Mouse (Mus musculus): Measurements from ENCODE around the gene Parp4. TPM values are rescaled to one million over a fixed set of nuclear protein-coding genes. Genes with fewer than 3 reads are reported as not detected.

Parp4 gene
- polyA plus RNA-seq, 1 experiment, result 10.1 TPM

DNA sequence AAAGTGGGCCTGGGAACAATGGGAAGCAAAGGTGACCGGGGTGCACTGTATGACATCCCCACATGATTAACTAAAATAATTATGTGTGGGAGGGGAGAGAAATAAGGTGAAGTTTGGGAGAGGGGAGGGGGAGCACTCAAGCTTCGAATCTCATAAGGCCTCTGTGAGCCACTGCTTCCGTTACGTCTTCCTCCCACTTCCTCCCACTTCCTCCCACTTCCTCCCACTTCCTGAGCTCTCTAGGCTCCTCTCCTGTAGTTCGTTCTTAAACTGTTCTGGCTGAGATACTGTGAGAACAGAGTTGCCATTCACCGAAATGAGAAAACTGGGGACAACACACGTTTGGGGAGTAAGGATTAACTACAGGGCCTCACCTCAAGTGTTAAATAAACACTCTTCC lies 7.9 kb upstream of the Parp4 start:
- no peak overlapping the region for H3K4me3 ChIP-seq
- TF ChIP-seq TCF3 (IDR thresholded peaks at IDR 0.05; ENCODE audit: insufficient read length, low read depth) (no peak), MYOG (IDR thresholded peaks at IDR 0.05; ENCODE audit: control insufficient read depth in 1 of 3, insufficient read depth in 1 of 3, insufficient read length in 2 of 3, low read depth in 2 of 3) (no peak), TCF12 (IDR thresholded peaks at IDR 0.05; ENCODE audit: insufficient read depth, poor library complexity, severe bottlenecking) (no peak), REST (IDR thresholded peaks at IDR 0.05; ENCODE audit: insufficient read depth, insufficient read length) (no peak), POLR2AphosphoS2 (IDR thresholded peaks at IDR 0.05; ENCODE audit: insufficient read length, low read depth) (no peak), SRF (IDR thresholded peaks at IDR 0.05; ENCODE audit: control insufficient read depth, insufficient read length, low read depth) (no peak), USF1 (IDR thresholded peaks at IDR 0.05; ENCODE audit: low read depth) (no peak), CEBPB (IDR thresholded peaks at IDR 0.05; ENCODE audit: insufficient read depth, poor library complexity, severe bottlenecking) (no peak), MAX (IDR thresholded peaks at IDR 0.05; ENCODE audit: low read depth) (no peak), MYOD1 (IDR thresholded peaks at IDR 0.05; ENCODE audit: control insufficient read depth in 1 of 3, insufficient read length in 2 of 3, low read depth in 2 of 3) (no peak), POLR2A (IDR thresholded peaks at IDR 0.05; ENCODE audit: insufficient read length, low read depth) (no peak), E2F4 (IDR thresholded peaks at IDR 0.05; ENCODE audit: insufficient read depth) (no peak)
- no peak overlapping the region for H3K4me2 ChIP-seq (ENCODE audit: low read depth)
- H3K27me3 ChIP-seq (ENCODE audit: control insufficient read depth, insufficient read depth, insufficient read length), result no peaks in the 10 kb centered on the region
- H3K36me3 ChIP-seq (ENCODE audit: control insufficient read depth, insufficient read depth), result no peaks in the 10 kb centered on the region
- H3K79me2 ChIP-seq (ENCODE audit: control insufficient read depth, insufficient read depth), result no peaks in the 10 kb centered on the region
- H3ac ChIP-seq (ENCODE audit: control insufficient read depth, insufficient read length), result no peak overlapping the region

DNA sequence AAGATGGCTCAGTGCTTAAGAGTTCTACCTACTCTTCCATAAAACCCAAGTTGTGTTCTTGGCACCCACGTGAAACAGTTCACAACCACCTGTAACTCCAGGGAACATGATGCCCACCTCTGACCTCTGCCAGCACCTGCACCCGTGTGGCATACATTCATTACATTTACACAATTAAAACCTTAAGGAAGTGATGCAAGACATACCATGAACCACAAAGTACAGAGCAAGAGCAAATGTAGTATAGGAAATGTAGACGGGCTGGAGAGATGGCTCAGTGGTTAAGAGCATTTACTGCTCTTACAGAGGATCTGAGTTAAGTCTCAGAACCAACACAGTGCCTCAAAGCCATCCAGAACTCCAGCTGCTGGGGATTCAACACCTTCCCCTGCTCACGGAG lies 6.4 kb upstream of the Parp4 start:
- H3K79me2 ChIP-seq (ENCODE audit: control insufficient read depth, insufficient read depth), result no peaks in the 10 kb centered on the region
- H3K36me3 ChIP-seq (ENCODE audit: control insufficient read depth, insufficient read depth), result no peaks in the 10 kb centered on the region
- H3K27me3 ChIP-seq (ENCODE audit: control insufficient read depth, insufficient read depth, insufficient read length), result no peaks in the 10 kb centered on the region
- TF ChIP-seq MAX (IDR thresholded peaks at IDR 0.05; ENCODE audit: low read depth) (no peak), MYOD1 (IDR thresholded peaks at IDR 0.05; ENCODE audit: control insufficient read depth in 1 of 3, insufficient read length in 2 of 3, low read depth in 2 of 3) (no peak), POLR2A (IDR thresholded peaks at IDR 0.05; ENCODE audit: insufficient read length, low read depth) (no peak), REST (IDR thresholded peaks at IDR 0.05; ENCODE audit: insufficient read depth, insufficient read length) (no peak), SRF (IDR thresholded peaks at IDR 0.05; ENCODE audit: control insufficient read depth, insufficient read length, low read depth) (no peak), E2F4 (IDR thresholded peaks at IDR 0.05; ENCODE audit: insufficient read depth) (no peak), MYOG (IDR thresholded peaks at IDR 0.05; ENCODE audit: control insufficient read depth in 1 of 3, insufficient read depth in 1 of 3, insufficient read length in 2 of 3, low read depth in 2 of 3) (no peak)
- no peak overlapping the region for H3ac ChIP-seq (ENCODE audit: control insufficient read depth, insufficient read length)
- no peak overlapping the region for H3K4me3 ChIP-seq
- H3K4me2 ChIP-seq (ENCODE audit: low read depth), result no peak overlapping the region

DNA sequence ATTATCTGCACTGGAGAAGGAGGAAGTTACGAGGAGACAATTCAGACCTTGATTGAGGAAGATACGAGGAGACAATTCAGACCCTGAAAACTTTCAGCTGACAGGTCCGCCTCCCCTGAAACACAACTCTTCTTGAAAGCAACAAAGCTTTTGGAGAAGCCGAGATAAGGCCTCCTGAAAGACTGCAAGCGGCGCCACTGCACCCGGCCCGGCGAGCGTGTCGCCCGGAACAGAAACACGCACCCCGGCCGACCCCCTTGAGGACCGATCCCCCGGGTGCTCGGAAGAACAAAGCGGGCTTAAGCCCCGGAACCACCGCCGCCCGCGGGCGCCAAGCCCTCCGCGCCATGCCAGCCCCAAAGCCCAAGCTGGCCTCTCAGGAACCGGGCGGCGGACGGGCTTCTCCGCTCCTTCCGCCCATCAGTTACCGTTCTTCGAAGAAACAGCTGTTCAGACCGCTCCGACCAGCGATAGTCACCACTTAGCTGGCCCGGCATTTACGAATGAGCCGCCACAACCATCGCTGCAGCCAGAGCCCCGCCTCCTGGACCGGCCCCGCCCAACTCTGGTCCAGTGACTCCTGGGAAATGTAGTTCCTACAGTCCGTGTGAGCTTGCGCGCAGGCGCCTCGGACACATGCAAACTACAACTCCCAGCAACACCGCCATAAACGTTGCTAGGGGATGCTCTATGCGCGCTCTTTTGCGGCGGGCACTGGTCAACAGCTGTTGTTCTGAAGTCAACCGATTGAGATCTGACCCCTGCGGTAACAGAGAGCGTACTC lies 3.9 kb upstream of the Parp4 start:
- peak overlapping the region; percentile 20 for H3ac ChIP-seq (ENCODE audit: control insufficient read depth, insufficient read length)
- peaks cover under 1% of the 10 kb centered on the region for H3K79me2 ChIP-seq (ENCODE audit: control insufficient read depth, insufficient read depth)
- TF ChIP-seq E2F4 (IDR thresholded peaks at IDR 0.05; ENCODE audit: insufficient read depth), result peak; percentile 83
- no peak for TF ChIP-seq MAX (IDR thresholded peaks at IDR 0.05; ENCODE audit: low read depth)
- peak; percentile 32 for TF ChIP-seq TCF12 (IDR thresholded peaks at IDR 0.05; ENCODE audit: insufficient read depth, poor library complexity, severe bottlenecking)
- no peak for TF ChIP-seq TCF3 (IDR thresholded peaks at IDR 0.05; ENCODE audit: insufficient read length, low read depth)
- peak; percentile 65 for TF ChIP-seq POLR2A (IDR thresholded peaks at IDR 0.05; ENCODE audit: insufficient read length, low read depth)
- peak; percentile 71 for TF ChIP-seq POLR2AphosphoS2 (IDR thresholded peaks at IDR 0.05; ENCODE audit: insufficient read length, low read depth)
- TF ChIP-seq SRF (IDR thresholded peaks at IDR 0.05; ENCODE audit: control insufficient read depth, insufficient read length, low read depth), result peak; percentile 38
- no peak for TF ChIP-seq REST (IDR thresholded peaks at IDR 0.05; ENCODE audit: insufficient read depth, insufficient read length)
- peak; percentile 70 to 90 (median 77) for TF ChIP-seq MYOG (IDR thresholded peaks at IDR 0.05; ENCODE audit: control insufficient read depth in 1 of 3, insufficient read depth in 1 of 3, insufficient read length in 2 of 3, low read depth in 2 of 3)
- peak; percentile 79 to 91 (median 91) for TF ChIP-seq MYOD1 (IDR thresholded peaks at IDR 0.05; ENCODE audit: control insufficient read depth in 1 of 3, insufficient read length in 2 of 3, low read depth in 2 of 3)
- no peak for TF ChIP-seq CEBPB (IDR thresholded peaks at IDR 0.05; ENCODE audit: insufficient read depth, poor library complexity, severe bottlenecking)
- no peaks in the 10 kb centered on the region for H3K27me3 ChIP-seq (ENCODE audit: control insufficient read depth, insufficient read depth, insufficient read length)
- H3K36me3 ChIP-seq (ENCODE audit: control insufficient read depth, insufficient read depth), result no peaks in the 10 kb centered on the region
- peak overlapping the region; percentile 40 for H3K4me3 ChIP-seq
- H3K4me2 ChIP-seq (ENCODE audit: low read depth), result peak overlapping the region; percentile 95

DNA sequence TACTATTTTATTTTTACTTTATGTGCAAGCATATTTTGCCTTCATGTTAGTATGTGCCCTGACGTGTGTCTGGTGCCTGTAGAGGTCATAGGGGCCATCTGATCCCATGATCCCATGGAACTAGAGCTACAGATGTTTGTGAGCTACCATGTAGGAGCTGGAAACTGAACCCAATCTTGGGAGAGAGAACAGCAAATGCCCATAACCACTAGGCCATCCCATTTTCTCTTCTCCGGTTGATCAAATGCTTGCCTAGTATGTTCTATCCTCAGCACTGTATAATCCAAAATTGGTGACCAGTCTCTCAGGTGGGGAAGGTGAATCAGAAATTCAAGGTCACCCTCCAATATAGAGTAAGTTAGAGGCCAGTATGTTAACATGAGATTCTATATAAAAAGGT lies 2.9 kb upstream of the Parp4 start:
- Histone ChIP-seq H3K27me3 (ENCODE audit: control insufficient read depth, insufficient read depth, insufficient read length) (no peaks in the 10 kb centered on the region), H3K4me3 (peak overlapping the region; percentile 40), H3ac (ENCODE audit: control insufficient read depth, insufficient read length) (no peak overlapping the region), H3K79me2 (ENCODE audit: control insufficient read depth, insufficient read depth) (peaks cover 11% of the 10 kb centered on the region), H3K36me3 (ENCODE audit: control insufficient read depth, insufficient read depth) (no peaks in the 10 kb centered on the region), H3K4me2 (ENCODE audit: low read depth) (peak overlapping the region; percentile 95)
- TF ChIP-seq TCF3 (IDR thresholded peaks at IDR 0.05; ENCODE audit: insufficient read length, low read depth), result no peak
- no peak for TF ChIP-seq CEBPB (IDR thresholded peaks at IDR 0.05; ENCODE audit: insufficient read depth, poor library complexity, severe bottlenecking)
- no peak for TF ChIP-seq POLR2A (IDR thresholded peaks at IDR 0.05; ENCODE audit: insufficient read length, low read depth)
- no peak for TF ChIP-seq USF1 (IDR thresholded peaks at IDR 0.05; ENCODE audit: low read depth)
- no peak for TF ChIP-seq SRF (IDR thresholded peaks at IDR 0.05; ENCODE audit: control insufficient read depth, insufficient read length, low read depth)
- no peak for TF ChIP-seq MYOD1 (IDR thresholded peaks at IDR 0.05; ENCODE audit: control insufficient read depth in 1 of 3, insufficient read length in 2 of 3, low read depth in 2 of 3)
- TF ChIP-seq POLR2AphosphoS2 (IDR thresholded peaks at IDR 0.05; ENCODE audit: insufficient read length, low read depth), result no peak
- TF ChIP-seq E2F4 (IDR thresholded peaks at IDR 0.05; ENCODE audit: insufficient read depth), result no peak
- no peak for TF ChIP-seq REST (IDR thresholded peaks at IDR 0.05; ENCODE audit: insufficient read depth, insufficient read length)
- no peak for TF ChIP-seq MAX (IDR thresholded peaks at IDR 0.05; ENCODE audit: low read depth)

Data from myocyte (in vitro differentiated cells).